Mouse (Mus musculus) olfactory bulb, adult 2 months (tissue): Measurements from ENCODE around the gene Hist1h1t.

Source experiments
- CTCF ChIP-seq: fragments of 200-500 bp; IDR thresholded peaks from 2 replicates; pipeline ENCODE4 v1.5.1; 2012; ENCODE audit warnings: low read depth, mild to moderate bottlenecking, low read length, moderate library complexity; ENCODE audit not compliant: insufficient read depth
- POLR2A ChIP-seq: fragments of 200-500 bp; IDR thresholded peaks from 2 replicates; pipeline ENCODE4 v1.6.1; 2012; ENCODE audit warnings: mild to moderate bottlenecking, low read depth, low read length, moderate library complexity; ENCODE audit not compliant: insufficient read depth

DNA sequence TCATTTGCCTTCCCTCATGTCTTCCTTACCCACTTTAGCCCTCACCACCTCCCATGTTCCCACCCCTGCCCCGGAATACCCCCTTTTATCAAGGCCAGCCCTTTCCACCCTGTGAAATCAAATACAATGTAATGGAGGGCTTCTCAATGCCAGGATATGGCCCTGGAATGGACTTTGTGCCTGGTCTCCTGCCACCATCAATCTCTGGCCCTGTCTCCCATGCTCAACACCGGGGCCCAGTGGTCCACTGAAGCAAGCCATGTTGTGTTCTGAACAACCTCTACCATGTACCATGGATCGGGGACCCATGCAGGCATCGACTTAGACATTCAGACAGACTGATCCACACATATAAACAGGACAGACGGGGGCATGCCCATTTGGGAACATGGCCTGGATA lies 34.1 kb downstream of the Hist1h1t start:
- TF ChIP-seq POLR2A (no peak), CTCF (no peak)
